Mouse (Mus musculus): ENCODE data around the gene Dguok. TPM values are rescaled to one million over a fixed set of nuclear protein-coding genes. Genes with fewer than 3 reads are reported as not detected.

Gene Dguok
- polyA plus RNA-seq (2012; rRNA removed) = 79.1 and 106 TPM in 2 replicates

DNA sequence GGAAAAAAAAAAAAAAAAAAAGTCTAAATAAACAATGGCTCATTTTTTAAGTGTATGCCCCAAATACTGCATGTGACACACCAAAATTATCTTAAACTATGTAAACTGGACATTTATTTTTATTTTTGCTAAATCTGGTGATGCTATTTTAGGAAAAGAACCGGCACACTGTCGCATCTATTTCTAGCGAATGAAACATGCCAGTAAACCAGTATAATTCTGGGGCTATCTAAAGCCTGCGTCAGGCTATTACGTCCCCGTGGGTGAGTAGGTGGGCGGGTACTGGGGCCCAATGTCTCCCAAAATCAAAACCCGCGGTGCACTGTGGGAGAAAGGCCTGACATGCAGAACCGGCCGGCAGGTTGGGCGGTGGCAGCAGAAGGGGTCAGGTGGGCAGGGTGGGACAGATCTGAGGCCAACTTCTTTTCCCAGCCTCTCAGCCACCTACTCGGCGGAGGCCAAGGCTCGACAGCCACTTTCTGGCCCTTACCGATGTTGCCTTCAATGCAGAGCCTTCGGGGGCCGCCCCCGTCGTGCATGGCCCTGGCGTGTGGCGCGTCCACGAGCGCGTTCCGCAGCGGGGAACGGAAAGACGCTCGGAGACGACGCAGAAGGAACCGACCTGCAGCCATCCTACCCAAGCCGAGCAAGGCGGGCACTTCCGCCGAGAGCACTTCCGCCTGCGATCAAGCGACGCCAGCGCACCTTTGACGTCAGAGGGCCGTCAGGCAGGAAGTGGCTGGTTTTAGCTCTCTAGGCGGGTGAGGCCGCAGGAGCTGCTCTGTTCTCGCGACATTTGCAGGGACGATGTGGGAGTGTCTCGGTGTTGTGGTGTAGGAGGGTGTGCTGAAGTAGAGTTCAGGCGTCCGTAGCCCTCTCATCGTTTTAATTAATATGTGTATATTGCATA is at the start of gene Dguok:
Gene Dguok, minus strand, starts transcription at position 712 of the 910 bp plus-strand sequence.
- DNase-seq (ENCODE audit: low spot score) = peak; percentile 88

DNA sequence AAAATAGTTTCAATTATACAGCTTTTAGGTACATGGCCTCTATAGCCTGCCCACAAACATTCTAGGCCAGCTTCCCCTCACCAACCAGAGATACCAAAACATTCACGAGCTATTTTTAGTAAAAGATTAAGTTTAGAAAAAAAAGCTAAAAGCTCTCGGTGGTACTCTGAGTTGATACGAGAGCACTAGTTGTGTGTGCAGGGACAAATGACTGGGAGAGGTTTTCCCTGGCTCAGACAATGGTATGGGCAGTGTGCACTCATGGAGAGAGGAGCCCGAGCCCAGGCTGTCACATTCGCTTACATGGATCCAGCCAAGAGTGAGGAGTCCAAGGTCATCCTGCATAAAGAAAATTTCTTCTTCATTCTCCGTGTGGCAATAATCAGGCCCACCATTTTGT is 49.2 kb upstream of the Dguok start:
- DNase-seq (ENCODE audit: low spot score) = no peak

DNA sequence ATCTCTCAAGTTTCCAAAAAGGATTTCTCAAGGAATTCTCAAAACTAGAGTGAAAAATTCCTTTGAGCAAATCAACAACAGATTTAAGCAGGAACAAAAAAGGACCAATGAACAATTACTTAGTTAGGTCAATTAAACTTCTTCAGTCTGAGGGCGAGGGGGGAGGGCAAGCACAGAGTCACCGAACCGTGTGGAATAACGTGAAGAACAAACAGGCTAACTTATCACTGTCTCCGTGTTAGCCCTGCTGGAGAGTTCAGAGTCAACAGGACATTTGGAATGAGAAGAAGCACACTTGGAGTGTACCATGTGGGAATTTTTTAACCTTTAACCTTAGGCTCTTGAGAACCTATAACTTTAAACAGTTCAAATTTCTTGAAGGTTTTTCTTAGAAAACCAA is 41.6 kb upstream of the Dguok start:
- DNase-seq (ENCODE audit: low spot score) = no peak

DNA sequence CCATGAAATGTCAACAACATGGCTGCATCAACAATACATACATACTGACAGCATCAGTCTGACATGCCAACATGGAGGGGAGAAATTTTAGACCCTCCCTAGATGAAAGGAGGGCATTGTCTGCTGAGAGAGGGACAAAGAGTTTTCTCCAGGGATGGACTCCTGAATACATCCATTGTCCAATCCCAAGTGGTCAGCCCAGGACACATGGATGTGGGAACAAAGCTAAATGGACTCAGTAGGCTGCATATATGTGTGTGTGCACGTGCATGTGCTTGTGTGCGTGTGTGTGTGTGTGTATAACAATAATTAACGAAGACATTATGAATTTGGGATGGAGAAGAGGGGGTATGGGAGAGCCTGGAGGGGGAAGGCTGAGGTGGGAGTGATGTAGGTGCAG is 39.0 kb upstream of the Dguok start:
- DNase-seq (ENCODE audit: low spot score) = no peak

DNA sequence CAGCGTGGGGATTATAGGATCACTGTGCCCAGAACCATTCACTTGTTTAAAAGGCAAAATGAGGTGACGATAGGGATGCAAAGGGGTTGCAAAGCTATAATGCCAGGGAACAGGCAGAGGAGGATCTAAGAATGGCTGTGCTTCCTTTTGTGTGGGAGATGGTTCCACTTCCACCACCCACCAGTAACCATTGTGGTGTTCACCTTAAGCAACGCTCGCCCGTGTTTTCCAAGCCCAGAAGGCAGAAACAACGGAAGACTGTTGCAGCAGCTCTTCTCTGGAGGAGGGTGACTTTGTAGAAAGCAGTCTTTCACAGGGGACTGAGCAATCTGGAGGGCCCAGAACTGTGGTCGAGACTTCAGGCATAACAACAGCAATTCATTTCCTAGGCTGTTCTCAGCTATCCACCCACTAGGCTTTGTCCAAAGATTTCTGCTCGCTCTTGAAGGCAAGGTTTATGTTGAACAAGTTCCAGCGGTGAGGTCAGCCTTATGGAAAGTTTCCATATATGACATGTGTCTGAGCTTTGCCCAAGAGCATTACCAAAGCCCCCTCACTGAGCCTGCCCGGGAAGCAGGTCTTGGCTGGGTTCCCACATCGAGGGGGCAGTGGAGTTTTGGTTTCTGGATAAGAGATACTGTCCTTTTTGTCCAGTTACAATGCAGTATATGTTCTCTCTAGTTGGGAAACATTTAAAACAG is 35.1 kb upstream of the Dguok start:
- no peak for DNase-seq (ENCODE audit: low spot score)

DNA sequence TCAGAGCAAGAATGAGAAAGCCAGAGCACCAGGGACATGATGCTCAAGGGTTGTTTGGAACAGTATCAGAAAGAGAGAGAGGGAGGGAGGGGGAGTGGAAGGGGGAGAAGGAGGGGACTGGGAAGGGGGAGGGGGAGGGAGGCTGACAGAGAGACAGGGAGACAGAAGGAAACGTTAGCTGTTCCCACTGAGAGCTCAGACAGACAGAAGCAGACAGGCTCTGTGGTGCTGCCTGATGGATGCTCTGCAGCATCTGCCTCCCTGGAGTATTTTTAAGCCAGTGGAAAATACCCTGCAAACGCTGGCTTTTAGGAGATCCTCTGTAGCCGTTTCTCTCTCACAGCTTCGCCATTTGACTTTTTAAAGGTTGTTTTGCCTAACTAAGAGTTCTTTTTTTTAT is 33.2 kb upstream of the Dguok start:
- no peak for DNase-seq (ENCODE audit: low spot score)

DNA sequence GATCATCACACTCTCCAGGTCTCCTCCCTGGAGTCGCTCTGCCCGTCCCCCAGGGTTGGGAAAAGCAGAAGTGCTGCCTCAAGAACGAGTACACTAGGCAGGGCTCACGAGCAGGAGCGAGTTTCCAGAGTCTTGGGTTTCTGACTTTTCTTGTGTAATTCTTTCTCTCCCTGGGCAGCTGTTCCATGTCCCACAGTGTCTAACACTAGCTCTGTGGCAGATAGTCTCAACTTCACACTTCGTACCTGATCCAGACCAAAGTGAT is 30.0 kb upstream of the Dguok start:
- DNase-seq (ENCODE audit: low spot score) = no peak

DNA sequence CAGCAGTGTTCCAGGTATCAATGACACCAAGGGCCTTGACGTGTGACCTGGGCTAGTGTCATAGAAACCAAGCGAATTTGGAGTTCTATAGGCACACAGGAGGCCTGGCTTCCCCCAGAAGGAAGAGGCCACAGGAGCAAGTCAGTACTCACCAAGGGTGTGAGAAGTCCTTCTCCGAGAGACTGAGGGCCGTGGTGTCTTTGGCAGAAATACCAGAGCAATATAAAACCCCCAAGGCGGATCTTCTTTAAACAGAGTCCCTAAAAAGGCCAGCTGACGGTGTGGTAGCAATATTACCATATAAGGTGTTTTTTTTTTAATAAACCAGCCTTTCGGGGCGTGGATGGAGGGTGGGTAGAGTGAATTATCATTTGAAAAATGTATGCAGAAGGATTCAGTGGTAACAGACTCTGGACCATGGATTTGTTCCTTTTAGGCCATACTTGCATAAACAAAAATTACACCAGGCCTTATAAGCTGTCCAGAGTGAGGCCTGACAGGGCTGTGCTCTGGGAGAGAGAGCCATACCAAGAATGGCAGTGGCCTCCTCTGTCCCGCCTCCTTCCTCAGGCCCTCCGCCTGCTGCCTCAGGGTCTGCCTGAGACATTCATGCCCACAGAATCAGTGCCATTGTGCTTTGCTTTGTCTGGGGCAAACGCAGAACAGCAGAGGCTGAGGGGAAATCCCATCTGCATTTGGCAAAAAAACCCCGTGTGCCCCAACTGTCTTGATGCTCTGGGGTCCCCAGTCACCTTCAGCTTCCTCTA is 29.4 kb upstream of the Dguok start, which contains the start of gene Actg2:
Gene Actg2, minus strand, starts transcription at position 238 of the 767 bp plus-strand sequence.
- no peak for DNase-seq (ENCODE audit: low spot score)

DNA sequence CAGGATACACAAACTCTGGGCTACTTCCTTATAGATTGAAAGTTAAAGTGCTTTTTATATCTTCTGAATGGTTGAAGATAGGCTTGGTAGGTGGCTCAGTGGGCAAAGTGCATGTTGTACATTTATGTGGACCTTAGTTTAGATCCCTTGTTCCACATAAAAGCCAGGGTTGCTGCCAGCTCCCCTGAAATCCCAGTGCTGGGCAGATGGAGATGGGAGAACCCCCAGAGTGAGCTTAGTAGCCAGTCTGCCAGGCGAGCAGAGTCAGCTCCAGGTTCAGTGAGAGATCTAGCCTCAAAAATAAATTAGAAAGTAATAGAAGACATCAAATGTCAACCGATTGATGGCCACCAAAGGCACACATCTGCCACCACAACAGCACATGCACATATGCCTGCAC is 25.8 kb upstream of the Dguok start:
- no peak for DNase-seq (ENCODE audit: low spot score)

DNA sequence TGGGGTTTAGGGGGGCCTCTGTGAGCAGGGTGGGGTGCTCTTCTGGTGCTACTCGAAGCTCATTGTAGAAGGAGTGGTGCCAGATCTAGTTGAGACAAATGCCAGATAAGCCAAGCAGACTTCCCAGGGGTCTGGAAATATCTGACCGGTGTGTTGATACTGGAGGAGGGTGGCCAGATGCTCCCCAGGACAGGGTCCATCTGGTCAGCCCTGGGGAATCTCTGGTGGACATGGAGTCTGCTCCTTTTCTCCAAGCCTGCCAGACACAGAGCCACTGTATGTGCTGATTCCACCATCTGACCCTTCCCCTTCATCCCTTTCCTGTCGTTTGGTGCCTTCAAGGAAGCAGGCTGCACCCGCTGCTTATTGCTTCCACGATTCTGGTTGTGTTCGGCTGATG is 16.4 kb upstream of the Dguok start:
- no peak for DNase-seq (ENCODE audit: low spot score)

DNA sequence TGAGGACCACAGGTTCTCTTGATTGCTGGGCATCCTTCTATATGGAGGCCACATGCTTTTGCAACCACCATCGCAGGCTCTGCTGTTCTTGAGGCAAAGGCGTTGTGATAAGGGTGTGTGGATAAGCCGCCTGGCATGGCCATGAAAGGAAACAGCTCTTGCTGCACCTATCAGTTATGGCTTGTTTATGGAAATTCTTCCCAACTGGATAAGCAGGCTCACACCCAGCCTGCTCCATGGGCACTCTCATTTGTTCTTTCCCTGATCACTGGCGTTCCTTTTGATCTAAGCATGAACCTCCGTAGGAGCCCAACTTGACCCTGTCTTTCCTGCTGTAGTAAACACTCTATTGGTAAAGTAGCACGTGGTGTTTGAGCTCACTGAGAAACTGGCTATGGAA is 15.0 kb upstream of the Dguok start:
- no peak for DNase-seq (ENCODE audit: low spot score)

DNA sequence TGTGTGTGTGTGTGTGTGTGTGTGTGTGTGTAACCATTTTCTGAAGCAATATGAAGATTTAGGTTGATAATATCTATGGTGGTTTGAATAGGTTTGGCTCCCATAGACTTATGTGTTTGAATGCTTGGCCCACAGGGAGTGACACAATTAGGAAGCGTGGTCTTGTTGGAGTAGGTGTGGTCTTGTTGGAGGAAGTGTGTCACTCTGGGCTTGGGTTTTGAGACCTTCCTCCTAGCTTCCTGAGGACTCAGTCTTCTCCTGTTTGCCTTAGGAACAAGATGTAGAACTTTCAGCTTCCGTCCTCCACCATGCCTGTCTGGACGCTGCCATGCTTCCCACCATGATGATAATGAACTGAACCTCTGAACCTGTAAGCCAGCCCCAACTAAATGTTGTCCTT is 11.9 kb upstream of the Dguok start:
- DNase-seq (ENCODE audit: low spot score) = no peak

DNA sequence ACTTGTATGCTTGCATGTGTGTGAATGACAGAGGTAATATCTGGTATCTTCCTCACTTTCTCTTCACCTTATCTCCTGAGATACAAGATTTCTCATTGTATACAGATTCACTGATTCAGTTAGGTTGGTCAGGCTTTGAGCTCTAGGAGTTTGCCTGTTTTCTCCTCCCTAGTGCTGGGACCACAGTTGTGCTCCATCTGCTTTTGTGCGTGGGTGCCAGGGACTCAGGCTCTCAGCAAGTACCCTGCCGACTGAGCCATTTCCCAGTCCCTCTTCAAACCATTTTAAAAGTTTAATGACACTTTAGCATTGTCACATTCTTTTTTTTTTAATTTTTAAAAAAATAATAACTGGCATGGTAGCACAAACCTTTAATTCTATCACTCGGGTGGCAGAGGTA is 8.4 kb upstream of the Dguok start:
- no peak for DNase-seq (ENCODE audit: low spot score)

DNA sequence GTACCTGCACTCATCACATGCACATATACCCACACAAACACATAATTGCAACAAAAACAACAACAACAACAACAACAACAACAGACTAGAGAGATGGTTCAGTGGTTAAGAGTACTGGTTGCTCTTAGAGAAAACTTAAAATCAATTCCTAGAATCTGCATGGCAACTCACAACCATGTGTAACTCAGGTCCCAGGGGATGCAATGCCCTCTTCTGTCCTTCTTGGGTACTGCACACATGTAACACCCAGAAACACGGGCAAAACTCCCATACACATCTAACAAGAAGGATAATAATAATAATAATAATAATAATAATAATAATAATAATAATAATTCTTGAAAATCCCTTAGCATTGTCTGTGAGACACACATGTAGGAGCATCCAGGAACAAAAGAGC is 5.7 kb upstream of the Dguok start:
- DNase-seq (ENCODE audit: low spot score) = no peak

DNA sequence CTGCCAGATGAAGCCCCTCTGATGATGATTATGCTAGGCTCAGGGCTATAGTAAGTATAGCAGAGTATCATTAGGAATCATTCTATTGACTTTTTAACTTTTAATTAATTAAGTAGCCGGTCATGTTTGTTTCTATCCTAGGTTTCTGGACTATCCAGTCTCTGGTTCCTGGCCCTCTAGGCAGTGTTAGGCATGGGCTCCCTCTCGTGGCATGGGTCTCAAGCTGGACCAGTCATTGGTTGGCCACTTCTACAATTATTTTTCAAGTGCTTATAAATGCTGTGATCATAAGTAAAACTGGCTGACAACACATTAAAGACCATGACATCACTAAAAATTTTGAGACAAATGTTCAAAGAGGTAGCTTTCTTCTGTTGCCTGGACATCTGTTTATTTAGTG is 3.4 kb upstream of the Dguok start:
- no peak for DNase-seq (ENCODE audit: low spot score)

DNA sequence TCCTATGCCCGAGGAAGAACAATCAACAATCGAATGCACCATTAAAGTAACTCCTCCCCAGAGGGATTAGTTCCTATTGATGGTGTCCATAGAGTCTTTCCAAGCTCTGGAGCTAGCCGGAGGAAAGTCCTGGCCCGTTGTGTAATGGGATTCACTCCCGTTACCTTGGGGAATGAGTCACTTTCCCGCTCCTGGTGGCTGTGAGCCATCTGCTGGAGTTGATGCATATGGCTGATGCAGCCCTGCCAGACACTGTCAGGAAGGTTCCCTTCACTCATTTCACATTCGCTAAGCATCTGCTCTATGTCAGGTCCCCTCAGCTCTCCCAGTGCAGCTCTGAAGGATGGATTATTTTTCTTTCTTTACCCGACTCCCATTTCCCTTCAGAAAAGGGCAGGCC is 2.7 kb upstream of the Dguok start:
- no peak for DNase-seq (ENCODE audit: low spot score)

DNA sequence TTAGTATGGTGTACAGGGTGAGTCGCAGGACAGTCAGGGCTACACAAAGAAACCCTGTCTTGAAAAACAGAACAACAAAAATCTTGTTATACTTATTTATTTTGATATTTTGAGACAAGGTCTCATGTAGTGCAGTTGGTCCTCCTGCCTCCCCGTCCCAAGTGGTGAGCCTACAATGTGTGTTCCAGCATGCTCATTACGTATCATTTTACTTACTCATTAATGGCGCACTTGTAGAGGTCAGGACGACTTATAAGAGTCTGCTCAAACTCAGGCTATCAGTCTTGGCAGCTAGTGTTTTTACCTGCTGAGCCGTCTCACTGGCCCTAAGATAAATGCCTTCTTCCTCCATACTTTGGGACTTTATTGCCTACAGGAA is 388 bp upstream of the Dguok start:
- DNase-seq (ENCODE audit: low spot score) = no peak

DNA sequence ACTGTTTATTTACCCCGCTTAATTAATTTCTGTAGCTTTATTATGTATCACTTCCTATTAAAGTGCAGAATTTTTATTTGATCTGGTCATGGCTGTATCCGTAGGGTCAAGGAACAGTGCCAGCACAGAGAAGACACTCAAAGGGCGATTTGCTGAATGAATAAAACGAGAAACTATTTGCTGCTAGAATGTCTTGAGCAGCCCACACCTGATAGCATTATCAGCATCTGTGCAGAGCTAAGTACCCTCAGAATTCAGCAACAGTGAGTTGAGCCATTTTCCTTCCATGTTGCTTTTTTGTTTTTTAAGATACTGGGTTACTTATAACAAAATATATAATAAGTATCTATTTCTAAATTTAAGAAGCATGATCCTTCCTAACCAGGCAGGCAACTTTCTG is 1.2 kb downstream of the Dguok start:
- DNase-seq (ENCODE audit: low spot score) = no peak

DNA sequence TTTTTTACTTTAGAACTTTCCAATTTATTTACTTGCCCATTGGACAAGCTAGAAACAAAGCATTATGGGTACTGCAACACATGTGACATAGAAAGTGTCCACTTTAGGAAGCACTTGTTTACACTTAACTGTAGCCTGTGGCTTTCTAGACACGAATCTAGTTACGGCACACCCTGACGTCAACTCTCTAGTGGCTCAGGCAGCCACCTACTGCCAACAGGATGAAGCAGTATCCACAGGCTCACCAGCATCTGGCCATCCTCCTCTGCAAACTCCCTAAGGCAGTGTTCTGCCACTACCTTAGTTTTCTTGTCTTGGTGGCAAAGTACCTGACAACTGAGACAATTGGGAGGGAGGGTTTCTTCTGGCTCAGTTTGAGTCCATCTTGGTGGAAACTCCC is 3.4 kb downstream of the Dguok start:
- no peak for DNase-seq (ENCODE audit: low spot score)

DNA sequence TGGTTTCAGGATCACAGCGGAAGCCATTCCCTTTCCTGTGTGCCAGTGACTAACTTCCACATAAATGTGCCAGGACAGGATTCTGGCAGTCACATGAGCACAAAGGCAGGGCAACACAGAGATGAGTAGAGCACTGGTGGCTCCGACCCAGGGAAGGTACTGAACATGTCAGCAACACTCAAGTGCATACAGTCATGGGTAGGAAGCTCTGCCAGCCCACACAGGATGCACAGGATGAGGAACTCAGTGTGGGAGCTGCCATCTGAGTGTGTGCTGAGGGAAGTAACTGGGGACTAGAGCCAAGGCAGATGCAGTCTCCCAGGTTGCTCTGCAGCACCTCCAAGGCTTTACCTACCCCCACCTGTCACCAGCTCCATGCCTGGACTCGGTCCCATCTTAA is 4.1 kb downstream of the Dguok start:
- no peak for DNase-seq (ENCODE audit: low spot score)

DNA sequence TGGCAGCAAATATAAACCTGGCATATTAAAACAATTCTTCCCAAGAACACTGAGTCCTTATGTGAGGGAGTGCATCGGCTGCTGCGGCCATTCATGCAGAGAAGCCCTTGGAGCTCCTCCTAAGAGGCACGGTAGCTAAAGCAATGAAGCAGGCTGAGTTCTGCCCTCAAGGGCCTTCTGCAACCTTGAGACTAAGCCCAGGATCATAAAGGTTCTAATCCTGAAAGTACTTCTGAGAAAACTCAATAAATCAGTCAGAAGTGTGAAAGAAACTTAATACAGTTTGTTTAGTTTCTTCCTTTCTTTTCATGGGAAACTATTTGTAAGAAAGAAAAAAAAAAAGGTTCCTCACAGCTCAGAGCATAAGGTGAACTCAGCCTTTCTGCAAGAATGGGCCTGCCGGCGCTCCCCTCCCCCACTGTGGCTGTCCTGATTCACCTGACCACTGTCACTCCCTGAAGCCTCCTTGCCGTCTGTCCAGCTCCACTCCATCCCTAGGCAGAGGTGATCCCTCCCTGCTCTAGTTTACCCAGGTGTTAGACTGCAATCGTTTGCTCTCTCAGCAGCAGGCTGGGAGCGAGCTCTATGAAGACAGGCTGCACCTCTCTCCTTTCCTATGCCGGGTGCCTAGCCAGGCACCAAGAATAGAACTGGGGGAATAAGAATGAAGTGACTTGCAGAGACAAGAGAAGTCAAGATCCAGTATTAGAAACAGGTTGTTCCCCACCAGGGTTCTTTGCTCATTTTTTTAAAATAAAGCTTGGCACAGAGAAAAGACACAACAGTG is 5.1 kb downstream of the Dguok start:
- no peak for DNase-seq (ENCODE audit: low spot score)

DNA sequence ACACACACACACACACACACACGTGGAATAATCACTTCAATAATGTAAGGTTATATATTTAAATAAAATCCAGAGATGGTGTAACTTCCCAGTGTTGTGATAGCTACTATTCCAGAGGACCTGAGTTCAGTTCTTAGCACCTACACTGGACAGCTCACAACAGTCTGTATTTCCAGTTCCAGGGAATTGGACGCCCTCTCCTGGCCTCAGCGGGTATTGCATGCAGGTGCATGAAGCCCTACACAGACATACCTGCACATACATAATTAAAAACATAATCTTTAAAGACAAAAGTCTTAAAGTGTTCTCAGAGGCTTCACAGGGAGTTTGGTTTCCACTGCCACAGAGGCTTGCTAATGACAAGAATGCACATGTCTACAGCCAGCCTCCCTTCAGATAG is 6.3 kb downstream of the Dguok start:
- no peak for DNase-seq (ENCODE audit: low spot score)
